Mouse (Mus musculus) limb, embryonic 11.5 days (tissue): Measurements from ENCODE around the gene Dcaf8. TPM values are rescaled to one million over a fixed set of nuclear protein-coding genes. Genes with fewer than 3 reads are reported as not detected.
"Not testable (repeated sequence)": the region's sequence is repeated elsewhere in the genome, so short reads cannot be mapped to it uniquely, and the experiment has no call there.

ENCODE experiments used
- ATAC-seq: fragments of 200-750 bp; cut with Nextera tagmentation; 2 replicates; pipeline ENCODE4 v1.8.0; 2017; ENCODE audit warnings: low read depth; ENCODE audit not compliant: insufficient number of reproducible peaks, low FRiP score, low TSS enrichment
- DNase-seq: peaks from one replicate; pipeline ENCODE4 v3.0.0-alpha.2; 2015; ENCODE audit warnings: low spot score
- H3K27ac ChIP-seq: fragments of 300-500 bp; sonication (generic); replicated peaks from 2 replicates; pipeline ENCODE4 v1.5.1; 2014; ENCODE audit warnings: low read depth, mild to moderate bottlenecking, low read length
- H3K27me3 ChIP-seq: fragments of 300-500 bp; sonication (generic); 2 replicates; pipeline ENCODE4 v1.6.1; 2014; ENCODE audit warnings: mild to moderate bottlenecking, low read length, mixed read lengths; ENCODE audit not compliant: control insufficient read depth, insufficient read depth
- H3K36me3 ChIP-seq: fragments of 300-500 bp; sonication (generic); 2 replicates; pipeline ENCODE4 v1.6.1; 2014; ENCODE audit warnings: mild to moderate bottlenecking, low read length, moderate library complexity, mixed read lengths; ENCODE audit not compliant: control insufficient read depth, insufficient read depth
- H3K4me1 ChIP-seq: fragments of 300-500 bp; sonication (generic); 2 replicates; pipeline ENCODE4 v1.6.1; 2014; ENCODE audit warnings: low read length, mixed read lengths; ENCODE audit not compliant: control insufficient read depth, insufficient read depth
- H3K4me2 ChIP-seq: fragments of 300-500 bp; sonication (generic); 2 replicates; pipeline ENCODE4 v1.6.1; 2014; ENCODE audit warnings: low read depth, mild to moderate bottlenecking, moderate library complexity; ENCODE audit not compliant: severe bottlenecking
- H3K4me3 ChIP-seq: fragments of 300-500 bp; sonication (generic); 2 replicates; pipeline ENCODE4 v1.5.1; 2014; ENCODE audit warnings: low read depth, low read length
- H3K9ac ChIP-seq: fragments of 300-500 bp; sonication (generic); 2 replicates; pipeline ENCODE4 v1.6.1; 2014; ENCODE audit warnings: mild to moderate bottlenecking, low read length
- H3K9me3 ChIP-seq: fragments of 300-500 bp; sonication (generic); 2 replicates; pipeline ENCODE4 v1.6.1; 2016; ENCODE audit warnings: low read length; ENCODE audit not compliant: control insufficient read depth
- WGBS: fragments of 180-500 bp; shearing (Covaris S2); extraction: QIAGEN DNeasy Blood & Tissue Kit; methylation state at CpG from one replicate; pipeline ENCODE4 v1.1.7; 2014; 5-methylcytosine and 5-hydroxymethylcytosine counted together
- polyA plus RNA-seq: library from polyadenylated mRNA; unstranded; fragments of >200 nt; fragmentation: Nextera tagmentation; extraction: Ambion mirVana; gene quantifications from 2 replicates; pipeline ENCODE4 v1.2.1, GENCODE M21; 2014

Dcaf8 gene
- polyA plus RNA-seq, 1 experiment from 2014 or later: 119 TPM

GRCm38 (mm10) chr1:172221297-172222063 is 73.6 kb downstream of the Dcaf8 start:
- Histone ChIP-seq H3K27ac (peak overlapping the region; percentile 87), H3K4me2 (no peak overlapping the region; the same call in 1 of the 2 replicates), H3K9me3 (no peaks in the 10 kb centered on the region), H3K36me3 (no peaks in the 10 kb centered on the region), H3K4me1 (peaks cover 17% of the 10 kb centered on the region), H3K9ac (peak overlapping the region; percentile 45), H3K27me3 (no peaks in the 10 kb centered on the region), H3K4me3 (no peak overlapping the region)
- DNase-seq (peak; percentile 58), ATAC-seq (peak; percentile 72)
- WGBS: 26% methylated on average over 11 of the region's 11 CpGs

GRCm38 (mm10) chr1:172228209-172228608 is 80.3 kb downstream of the Dcaf8 start:
- Histone ChIP-seq H3K27ac (no peak overlapping the region), H3K4me1 (no peaks in the 10 kb centered on the region), H3K9me3 (no peaks in the 10 kb centered on the region), H3K27me3 (no peaks in the 10 kb centered on the region), H3K4me3 (no peak overlapping the region), H3K4me2 (no peak overlapping the region), H3K9ac (no peak overlapping the region), H3K36me3 (no peaks in the 10 kb centered on the region)
- ATAC-seq (no peak), DNase-seq (no peak)
- 90% methylated on average over 2 of the region's 2 CpGs for WGBS

GRCm38 (mm10) chr1:172229215-172229614 is 81.3 kb downstream of the Dcaf8 start:
- 74% methylated on average over 1 of the region's 1 CpGs for WGBS
- Histone ChIP-seq H3K4me3 (no peak overlapping the region), H3K36me3 (no peaks in the 10 kb centered on the region), H3K4me1 (no peaks in the 10 kb centered on the region), H3K4me2 (no peak overlapping the region), H3K9ac (no peak overlapping the region), H3K27ac (no peak overlapping the region), H3K9me3 (no peaks in the 10 kb centered on the region), H3K27me3 (no peaks in the 10 kb centered on the region)
- DNase-seq (no peak), ATAC-seq (no peak)

- Histone ChIP-seq H3K4me3 (no peak overlapping the region), H3K9me3 (no peaks in the 10 kb centered on the region), H3K4me2 (no peak overlapping the region), H3K27ac (no peak overlapping the region), H3K9ac (no peak overlapping the region), H3K27me3 (peaks cover 11% of the 10 kb centered on the region; the same call in 1 of the 2 replicates), H3K4me1 (no peaks in the 10 kb centered on the region), H3K36me3 (no peaks in the 10 kb centered on the region)
- 72% methylated on average over 6 of the region's 6 CpGs for WGBS
- DNase-seq: no peak
- ATAC-seq: no peak
Observed at GRCm38 (mm10) chr1:172240945-172241708, 93.2 kb downstream of the Dcaf8 start.

GRCm38 (mm10) chr1:172242401-172242800 is 94.5 kb downstream of the Dcaf8 start:
- no peak overlapping the region for H3K9ac ChIP-seq
- H3K4me2 ChIP-seq: no peak overlapping the region
- WGBS: 67% methylated on average over 2 of the region's 2 CpGs
- no peaks in the 10 kb centered on the region for H3K36me3 ChIP-seq
- H3K27me3 ChIP-seq: peaks cover 12% of the 10 kb centered on the region; the same call in 1 of the 2 replicates
- ATAC-seq (no peak), DNase-seq (no peak)
- H3K9me3 ChIP-seq: no peaks in the 10 kb centered on the region
- no peak overlapping the region for H3K4me3 ChIP-seq
- no peak overlapping the region for H3K27ac ChIP-seq
- H3K4me1 ChIP-seq: no peaks in the 10 kb centered on the region

GRCm38 (mm10) chr1:172243547-172244205 is 95.8 kb downstream of the Dcaf8 start:
- WGBS: 25% methylated on average over 16 of the region's 16 CpGs
- no peaks in the 10 kb centered on the region for H3K36me3 ChIP-seq
- no peak for ATAC-seq
- H3K9me3 ChIP-seq: no peaks in the 10 kb centered on the region
- H3K4me3 ChIP-seq: no peak overlapping the region
- no peaks in the 10 kb centered on the region for H3K4me1 ChIP-seq
- no peak overlapping the region for H3K27ac ChIP-seq
- no peak overlapping the region for H3K9ac ChIP-seq
- H3K4me2 ChIP-seq: no peak overlapping the region
- H3K27me3 ChIP-seq: peaks cover 12% of the 10 kb centered on the region; the same call in 1 of the 2 replicates
- DNase-seq: peak; percentile 32

GRCm38 (mm10) chr1:172244645-172245044 is 96.8 kb downstream of the Dcaf8 start:
- not testable (repeated sequence) for H3K36me3 ChIP-seq, H3K27ac ChIP-seq, H3K9me3 ChIP-seq, ATAC-seq, DNase-seq, H3K9ac ChIP-seq, H3K4me1 ChIP-seq, H3K4me2 ChIP-seq, H3K4me3 ChIP-seq
- peaks cover 12% of the 10 kb centered on the region; the same call in 1 of the 2 replicates for H3K27me3 ChIP-seq
- WGBS: 36% methylated on average over 23 of the region's 23 CpGs
